ENCODE assay signal across 18 mouse cellular contexts in genomic region chr6:52238155-52238545, GRCm38 (mm10). TPM values are rescaled to one million over a fixed set of nuclear protein-coding genes. Genes with fewer than 3 reads are reported as not detected.
A peak's percentile ranks its signal among the peaks of the same experiment; 100 is the strongest.
DNase-seq lines count a peak whose midpoint lies in the region; ATAC-seq and TF ChIP-seq lines count a peak whose summit lies in the region.
"Had no signal": no experiment of that assay in that cellular context is flagged by ENCODE, and none has a peak within 500 bp of the region (broad histone marks: within the 10 kb centered on the region; RNA-seq: fewer than 3 reads in every experiment).

No protein-coding gene starts in this region.

- TF ChIP-seq CTCF in gastrocnemius, adult 2 months (IDR thresholded peaks at IDR 0.05) = no peak

- H3K27ac ChIP-seq in gastrocnemius, adult 2 months = peak overlapping the region; percentile 93
- peak overlapping the region; percentile 100 for H3K27ac ChIP-seq in limb, embryonic 13.5 days
- H3K27ac ChIP-seq in midbrain, embryonic 16.5 days (ENCODE audit: low read length) = no peak overlapping the region
- H3K27ac ChIP-seq: embryonic facial prominence, embryonic 15.5 days; heart, adult 2 months; midbrain, embryonic 15.5 days had no signal

- peaks cover 46% of the 10 kb centered on the region for H3K4me1 ChIP-seq in limb, embryonic 13.5 days
- H3K4me1 ChIP-seq in midbrain, embryonic 16.5 days (ENCODE audit: control insufficient read depth, insufficient read depth, low read length) = no peaks in the 10 kb centered on the region

- ATAC-seq in limb, embryonic 13.5 days (ENCODE audit: low FRiP score, low read depth) = no peak
- ATAC-seq in midbrain, embryonic 16.5 days = no peak
- ATAC-seq: forebrain, postnatal 0 days; liver, postnatal 0 days; midbrain, embryonic 15.5 days had no signal

- H3K36me3 ChIP-seq in limb, embryonic 13.5 days = peaks cover 15% of the 10 kb centered on the region; the same call in 1 of the 2 replicates
- H3K36me3 ChIP-seq in midbrain, embryonic 16.5 days (ENCODE audit: control insufficient read depth, insufficient read depth, low read length) = no peaks in the 10 kb centered on the region
- H3K36me3 ChIP-seq: embryonic facial prominence, embryonic 15.5 days; midbrain, embryonic 15.5 days had no signal

- DNase-seq in gastrocnemius, adult 2 months = no peak
- DNase-seq in gastrocnemius, postnatal 36 days = no peak
- DNase-seq in urinary bladder, adult 2 months (ENCODE audit: low spot score) = peak; percentile 28
- DNase-seq in urinary bladder, postnatal 25 days (ENCODE audit: low spot score) = no peak
- DNase-seq in retina, postnatal 1 day = no peak
- no peak for DNase-seq in left cerebral cortex, adult 8-10 months (ENCODE audit: low spot score in 2 of 2)
- DNase-seq: adrenal gland, postnatal 14 days; forebrain, postnatal 0 days; heart, postnatal 36 days; liver, postnatal 0 days had no signal

- peak overlapping the region; percentile 75 for H3K4me2 ChIP-seq in limb, embryonic 13.5 days (replicated peaks)
- H3K4me2 ChIP-seq in midbrain, embryonic 16.5 days (ENCODE audit: low read length) = no peak overlapping the region
- H3K4me2 ChIP-seq: embryonic facial prominence, embryonic 15.5 days; midbrain, embryonic 15.5 days had no signal

- peak overlapping the region; percentile 73 for H3K4me3 ChIP-seq in gastrocnemius, adult 2 months
- peak overlapping the region; percentile 95 for H3K4me3 ChIP-seq in limb, embryonic 13.5 days
- no peak overlapping the region for H3K4me3 ChIP-seq in midbrain, embryonic 16.5 days (ENCODE audit: low read depth, low read length)
- H3K4me3 ChIP-seq: embryonic facial prominence, embryonic 15.5 days; heart, adult 2 months; midbrain, embryonic 15.5 days had no signal

- intact Hi-C loops in gastrocnemius, adult 2 months (cut with DNase I) = no loop called here
- intact Hi-C loops in gastrocnemius, postnatal 36 days (cut with DNase I) = no loop called here

- no peaks in the 10 kb centered on the region for H3K9me3 ChIP-seq in limb, embryonic 13.5 days
- no peaks in the 10 kb centered on the region for H3K9me3 ChIP-seq in midbrain, embryonic 16.5 days (replicated peaks; ENCODE audit: control insufficient read depth, low read length, poor library complexity, severe bottlenecking)
- H3K9me3 ChIP-seq: embryonic facial prominence, embryonic 15.5 days; midbrain, embryonic 15.5 days had no signal

- H3K27me3 ChIP-seq in limb, embryonic 13.5 days = peaks cover 9% of the 10 kb centered on the region; the same call in 1 of the 2 replicates
- H3K27me3 ChIP-seq in midbrain, embryonic 16.5 days (ENCODE audit: control insufficient read depth, insufficient read depth, low read depth, low read length) = peaks cover 90% of the 10 kb centered on the region

- under 1% methylated on average over 7 of the region's 7 CpGs for WGBS in limb, embryonic 13.5 days
- WGBS in midbrain, embryonic 16.5 days = 5% methylated on average over 7 of the region's 7 CpGs

- peak overlapping the region; percentile 100 for H3K9ac ChIP-seq in limb, embryonic 13.5 days
- no peak overlapping the region for H3K9ac ChIP-seq in midbrain, embryonic 16.5 days (ENCODE audit: low read depth, low read length)
- H3K9ac ChIP-seq: embryonic facial prominence, embryonic 15.5 days; forebrain, postnatal 0 days; liver, postnatal 0 days; midbrain, embryonic 15.5 days had no signal

RNA-seq across cellular contexts. Expression of gene Hoxa10, which starts 2.5 kb away (rescaled TPM):
- 10 to 100 TPM; 17.4 to 17.7 TPM for total RNA-seq in gastrocnemius, adult 2 months (2021)
- 10 to 100 TPM; 13.6 to 16.9 TPM for total RNA-seq in gastrocnemius, postnatal 36 days (2021)
- 79.4 and 93.6 TPM in 2 replicates for polyA plus RNA-seq in urinary bladder, adult 2 months (2012; rRNA removed)
- polyA plus RNA-seq in limb, embryonic 13.5 days (2015; fragmentation: Nextera tagmentation; extraction: Ambion mirVana) = 191 and 207 TPM in 2 replicates
- not detected in 2 replicates for polyA plus RNA-seq in midbrain, embryonic 16.5 days (2015; fragmentation: Nextera tagmentation; extraction: Ambion mirVana)
- not detected for total RNA-seq in left cerebral cortex, adult 8-10 months (2022)
- total RNA-seq: forebrain, postnatal 0 days; heart, adult 2 months; heart, postnatal 36 days; left cerebral cortex, postnatal 10 days had no signal
- polyA plus RNA-seq: embryonic facial prominence, embryonic 15.5 days; forebrain, postnatal 0 days; heart, adult 2 months; liver, postnatal 0 days had no signal

RNA-seq across cellular contexts. Expression of gene Hoxa9, which starts 7.3 kb away (rescaled TPM):
- 1 to 10 TPM; 7.5 to 8.8 TPM for total RNA-seq in gastrocnemius, adult 2 months (2021)
- 1 to 10 TPM; 3.9 to 6.8 TPM for total RNA-seq in gastrocnemius, postnatal 36 days (2021)
- 48.1 and 60.0 TPM in 2 replicates for polyA plus RNA-seq in urinary bladder, adult 2 months (2012; rRNA removed)
- 58.3 and 63.5 TPM in 2 replicates for polyA plus RNA-seq in limb, embryonic 13.5 days (2015; fragmentation: Nextera tagmentation; extraction: Ambion mirVana)
- not detected in 2 replicates for polyA plus RNA-seq in midbrain, embryonic 16.5 days (2015; fragmentation: Nextera tagmentation; extraction: Ambion mirVana)
- total RNA-seq in left cerebral cortex, adult 8-10 months (2022) = not detected
- total RNA-seq: forebrain, postnatal 0 days; heart, adult 2 months; heart, postnatal 36 days; left cerebral cortex, postnatal 10 days had no signal
- polyA plus RNA-seq: forebrain, postnatal 0 days; midbrain, embryonic 15.5 days had no signal

RNA-seq across cellular contexts. Expression of gene Hoxa11, which starts 7.5 kb away (rescaled TPM):
- total RNA-seq in gastrocnemius, adult 2 months (2021) = 1 to 10 TPM; 1.0 to 4.3 TPM
- total RNA-seq in gastrocnemius, postnatal 36 days (2021) = 1 to 10 TPM; 2.0 to 2.7 TPM
- polyA plus RNA-seq in urinary bladder, adult 2 months (2012; rRNA removed) = 25.4 and 29.2 TPM in 2 replicates
- 44.5 and 55.0 TPM in 2 replicates for polyA plus RNA-seq in limb, embryonic 13.5 days (2015; fragmentation: Nextera tagmentation; extraction: Ambion mirVana)
- polyA plus RNA-seq in midbrain, embryonic 16.5 days (2015; fragmentation: Nextera tagmentation; extraction: Ambion mirVana) = not detected in 2 replicates
- not detected for total RNA-seq in left cerebral cortex, adult 8-10 months (2022)
- total RNA-seq: adrenal gland, postnatal 14 days; common myeloid progenitor, adult 5-6 weeks; forebrain, postnatal 0 days; heart, adult 2 months; heart, postnatal 36 days; left cerebral cortex, postnatal 10 days had no signal
- polyA plus RNA-seq: embryonic facial prominence, embryonic 15.5 days; forebrain, postnatal 0 days; heart, adult 2 months; liver, postnatal 0 days; stomach, embryonic 16.5 days had no signal

RNA-seq across cellular contexts. Expression of gene Hoxa7, which starts 16.5 kb away (rescaled TPM):
- total RNA-seq in gastrocnemius, adult 2 months (2021) = 1 to 10 TPM; 4.7 to 5.0 TPM
- total RNA-seq in gastrocnemius, postnatal 36 days (2021) = 1 to 10 TPM; 3.7 to 4.0 TPM
- polyA plus RNA-seq in urinary bladder, adult 2 months (2012; rRNA removed) = 27.6 and 28.6 TPM in 2 replicates
- 11.8 and 13.1 TPM in 2 replicates for polyA plus RNA-seq in limb, embryonic 13.5 days (2015; fragmentation: Nextera tagmentation; extraction: Ambion mirVana)
- not detected in 2 replicates for polyA plus RNA-seq in midbrain, embryonic 16.5 days (2015; fragmentation: Nextera tagmentation; extraction: Ambion mirVana)
- total RNA-seq in left cerebral cortex, adult 8-10 months (2022) = not detected
- total RNA-seq: forebrain, postnatal 0 days; left cerebral cortex, postnatal 10 days had no signal
- polyA plus RNA-seq: embryonic facial prominence, embryonic 15.5 days; forebrain, postnatal 0 days; midbrain, embryonic 15.5 days had no signal

RNA-seq across cellular contexts. Expression of gene Hoxa13, which starts 22.5 kb away (rescaled TPM):
- total RNA-seq in gastrocnemius, adult 2 months (2021) = 1 to 10 TPM; 1.5 to 3.8 TPM
- total RNA-seq in gastrocnemius, postnatal 36 days (2021) = 1 to 10 TPM; 2.4 to 3.6 TPM
- 32.5 and 40.7 TPM in 2 replicates for polyA plus RNA-seq in urinary bladder, adult 2 months (2012; rRNA removed)
- polyA plus RNA-seq in limb, embryonic 13.5 days (2015; fragmentation: Nextera tagmentation; extraction: Ambion mirVana) = 24.5 and 27.7 TPM in 2 replicates
- not detected in 2 replicates for polyA plus RNA-seq in midbrain, embryonic 16.5 days (2015; fragmentation: Nextera tagmentation; extraction: Ambion mirVana)
- total RNA-seq in left cerebral cortex, adult 8-10 months (2022) = not detected
- total RNA-seq: adrenal gland, postnatal 14 days; common myeloid progenitor, adult 5-6 weeks; forebrain, postnatal 0 days; heart, adult 2 months; heart, postnatal 36 days; left cerebral cortex, postnatal 10 days had no signal
- polyA plus RNA-seq: forebrain, postnatal 0 days; heart, adult 2 months; liver, postnatal 0 days; midbrain, embryonic 15.5 days; stomach, embryonic 16.5 days had no signal

Comparison
In these comparisons a context has a peak if more than half of its experiments do, and no peak if none do; other contexts are left out.
1. RNA of gene Hoxa10, which starts 2.5 kb away (total RNA-seq): 17.4 to 17.7 TPM in gastrocnemius, adult 2 months and 13.6 to 16.9 TPM in gastrocnemius, postnatal 36 days; not detected in left cerebral cortex, adult 8-10 months; every median in the first group is over 10 times any median in the second.
2. RNA of gene Hoxa9, which starts 7.3 kb away (total RNA-seq): 7.5 to 8.8 TPM in gastrocnemius, adult 2 months and 3.9 to 6.8 TPM in gastrocnemius, postnatal 36 days; not detected in left cerebral cortex, adult 8-10 months; every median in the first group is over 4 times any median in the second.